Mouse (Mus musculus) heart, postnatal 0 days (tissue): ENCODE data around the gene Suclg1. TPM values are rescaled to one million over a fixed set of nuclear protein-coding genes. Genes with fewer than 3 reads are reported as not detected.

Experiments
- ATAC-seq: fragments of 200-750 bp; cut with Nextera tagmentation; 2 replicates; pipeline ENCODE4 v1.8.0; 2017; ENCODE audit warnings: low read depth, moderate number of reproducible peaks, moderate library complexity; ENCODE audit not compliant: insufficient read depth
- DNase-seq: peaks from one replicate; pipeline ENCODE4 v3.0.0-alpha.2; 2016; ENCODE audit warnings: low spot score
- H3K27ac ChIP-seq: fragments of 300-500 bp; sonication (generic); 2 replicates; pipeline ENCODE4 v1.5.1; 2014; ENCODE audit warnings: low read depth, mild to moderate bottlenecking
- H3K27me3 ChIP-seq: fragments of 300-500 bp; sonication (generic); 2 replicates; pipeline ENCODE4 v1.6.1; 2014; ENCODE audit warnings: low read length, mixed read lengths; ENCODE audit not compliant: control insufficient read depth, insufficient read depth
- H3K36me3 ChIP-seq: fragments of 300-500 bp; sonication (generic); replicated peaks from 2 replicates; pipeline ENCODE4 v1.6.1; 2014; ENCODE audit warnings: low read length, mixed read lengths; ENCODE audit not compliant: control insufficient read depth, insufficient read depth
- H3K4me1 ChIP-seq: fragments of 300-500 bp; sonication (generic); 2 replicates; pipeline ENCODE4 v1.6.1; 2014; ENCODE audit warnings: antibody characterized with exemption; ENCODE audit not compliant: control insufficient read depth, insufficient read depth
- H3K4me2 ChIP-seq: fragments of 300-500 bp; sonication (generic); 2 replicates; pipeline ENCODE4 v1.6.1; 2014; ENCODE audit warnings: low read depth, mild to moderate bottlenecking, low read length, moderate library complexity
- H3K4me3 ChIP-seq: fragments of 300-500 bp; sonication (generic); 2 replicates; pipeline ENCODE4 v1.5.1; 2014; ENCODE audit warnings: low read depth, low read length
- H3K9ac ChIP-seq: fragments of 300-500 bp; sonication (generic); replicated peaks from 2 replicates; pipeline ENCODE4 v1.6.1; 2014; ENCODE audit warnings: low read depth, low read length, mixed read lengths
- H3K9me3 ChIP-seq: fragments of 300-500 bp; sonication (generic); replicated peaks from 2 replicates; pipeline ENCODE4 v1.6.1; 2016; ENCODE audit warnings: low read length; ENCODE audit not compliant: control insufficient read depth
- CTCF ChIP-seq: IDR thresholded peaks from 2 replicates; pipeline ENCODE4 v1.5.1; 2016; ENCODE audit warnings: antibody characterized with exemption, control low read depth, low read depth
- EP300 ChIP-seq: IDR thresholded peaks from 2 replicates; pipeline ENCODE4 v1.6.1; 2016; ENCODE audit warnings: antibody characterized with exemption, low read depth
- WGBS: fragments of 180-500 bp; shearing (Covaris S2); extraction: QIAGEN DNeasy Blood & Tissue Kit; methylation state at CpG from one replicate; pipeline ENCODE4 v1.1.7; 2014; 5-methylcytosine and 5-hydroxymethylcytosine counted together
- polyA plus RNA-seq: library from polyadenylated mRNA; unstranded; fragments of >200 nt; fragmentation: Nextera tagmentation; extraction: Ambion mirVana; gene quantifications from 2 replicates; pipeline ENCODE4 v1.2.1, GENCODE M21; 2015
- total RNA-seq: library from RNA; depleted of rRNA; stranded (reverse); fragments of >200 nt; gene quantifications from 2 replicates; pipeline ENCODE4 v1.2.3, GENCODE M21; 2014; ENCODE audit warnings: low replicate concordance

Gene Suclg1
- total and polyA plus RNA-seq, 2 experiments from 2014 or later, result 219 to 554 TPM

DNA sequence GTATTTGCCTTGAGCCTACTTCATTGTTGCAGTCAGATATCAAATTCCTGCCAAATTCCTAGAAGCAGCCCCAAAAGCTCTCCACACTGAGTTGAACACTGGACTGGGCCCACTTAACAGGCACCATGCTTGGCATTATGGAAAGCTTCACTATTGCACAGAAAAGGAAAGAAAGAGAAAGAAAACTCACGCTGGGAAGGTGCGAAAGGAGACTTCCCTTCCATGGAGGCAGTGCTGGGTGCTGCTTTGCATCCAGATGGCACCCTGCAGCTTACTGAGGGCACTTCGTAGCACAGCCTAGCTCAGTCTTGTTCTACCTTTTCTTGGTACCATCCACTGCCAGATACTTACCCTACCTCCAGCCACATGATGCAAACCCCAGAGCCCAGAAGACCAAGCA is 12.5 kb upstream of the Suclg1 start:
- Histone ChIP-seq H3K9ac (no peak overlapping the region), H3K4me2 (no peak overlapping the region), H3K27me3 (no peaks in the 10 kb centered on the region), H3K4me1 (no peaks in the 10 kb centered on the region), H3K4me3 (no peak overlapping the region), H3K9me3 (peaks cover 11% of the 10 kb centered on the region; the same call in 1 of the 2 replicates), H3K36me3 (no peaks in the 10 kb centered on the region), H3K27ac (no peak overlapping the region)
- ATAC-seq (no peak), DNase-seq (no peak)
- TF ChIP-seq EP300 (no peak), CTCF (no peak)
- 83% methylated on average over 3 of the region's 3 CpGs for WGBS

DNA sequence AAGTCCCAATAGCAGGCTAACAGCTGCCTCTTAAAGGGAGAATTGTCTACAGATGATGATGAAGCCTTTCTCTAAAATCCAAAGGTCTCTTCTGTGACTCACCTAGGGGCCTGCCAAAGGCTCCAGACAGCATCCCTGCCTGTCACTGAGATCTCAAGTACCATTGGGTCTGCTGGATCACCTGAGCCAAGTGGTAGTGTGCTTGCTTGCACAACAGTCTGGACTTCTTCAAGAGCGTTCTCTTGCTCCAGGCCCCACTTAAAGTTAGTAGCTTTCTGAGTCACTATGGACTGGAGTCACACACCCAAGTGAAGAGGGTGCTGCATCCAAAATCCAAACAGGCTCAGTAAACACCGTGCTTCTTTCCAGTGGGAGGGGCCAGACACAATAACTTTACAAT is 1.4 kb upstream of the Suclg1 start:
- 85% methylated on average over 2 of the region's 2 CpGs for WGBS
- DNase-seq, result no peak

DNA sequence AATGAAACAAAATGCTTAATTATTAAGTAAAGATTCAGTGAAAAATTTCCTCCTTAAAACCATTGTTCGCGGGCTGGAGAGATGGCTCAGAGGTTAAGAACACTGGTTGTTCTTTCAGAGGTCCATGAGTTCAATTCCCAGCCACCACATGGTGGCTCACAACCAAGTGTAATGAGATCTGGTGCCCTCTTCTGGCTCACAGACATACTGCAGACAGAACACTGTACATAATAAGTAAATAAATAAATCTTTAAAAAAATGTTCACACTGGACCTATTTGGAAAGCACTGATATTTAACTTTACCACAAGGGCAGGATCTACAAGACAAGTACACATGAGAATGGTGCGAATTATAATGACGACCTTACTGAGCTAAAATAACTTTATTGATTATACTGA is 730 bp upstream of the Suclg1 start:
- ATAC-seq, result no peak
- Histone ChIP-seq H3K4me3 (peak overlapping the region; percentile 78; the same call in 1 of the 2 replicates), H3K9me3 (no peaks in the 10 kb centered on the region), H3K36me3 (no peaks in the 10 kb centered on the region), H3K9ac (0 out of 2 replicates have a peak overlapping the region, but pooled peaks have one; percentile 87), H3K27ac (no peak overlapping the region), H3K4me2 (peak overlapping the region; percentile 69), H3K4me1 (peaks cover 15% of the 10 kb centered on the region; the same call in 1 of the 2 replicates), H3K27me3 (no peaks in the 10 kb centered on the region)
- peak; percentile 54 for TF ChIP-seq CTCF
- no peak for TF ChIP-seq EP300
- 41% methylated on average over 4 of the region's 4 CpGs for WGBS
- DNase-seq, result no peak

More for the DNA sequence above, 1.4 kb upstream of the Suclg1 start:
- H3K27ac ChIP-seq, result no peak overlapping the region
- peaks cover 15% of the 10 kb centered on the region; the same call in 1 of the 2 replicates for H3K4me1 ChIP-seq
- TF ChIP-seq EP300 (no peak), CTCF (no peak)
- H3K9me3 ChIP-seq, result no peaks in the 10 kb centered on the region
- H3K9ac ChIP-seq, result no peak overlapping the region
- H3K27me3 ChIP-seq, result no peaks in the 10 kb centered on the region
- H3K4me3 ChIP-seq, result no peak overlapping the region
- no peaks in the 10 kb centered on the region for H3K36me3 ChIP-seq
- no peak for ATAC-seq
- H3K4me2 ChIP-seq, result no peak overlapping the region

DNA sequence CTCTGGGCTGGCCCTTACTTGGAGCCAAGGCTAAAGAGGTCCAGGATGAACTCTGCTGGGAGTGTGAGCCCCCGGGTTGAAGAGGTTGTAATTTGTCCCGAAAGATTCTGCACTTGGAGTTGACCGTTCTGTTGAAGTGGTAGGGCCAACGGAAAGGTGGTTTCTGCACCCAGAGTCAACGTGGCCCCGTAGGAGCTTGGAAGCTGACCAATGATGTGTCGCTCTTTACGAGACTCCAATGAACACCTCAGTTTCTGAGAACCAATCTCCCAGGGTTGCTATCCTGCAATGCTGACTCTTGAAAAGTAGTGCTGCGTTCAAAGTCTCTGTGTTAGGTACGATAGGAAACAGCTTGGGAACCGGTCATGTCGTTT is 854 bp downstream of the Suclg1 start:
- ATAC-seq (peak; percentile 2; the same call in 1 of the 2 replicates), DNase-seq (no peak)
- 1% methylated on average over 12 of the region's 12 CpGs for WGBS
- no peak for TF ChIP-seq CTCF
- no peak for TF ChIP-seq EP300
- H3K9ac ChIP-seq, result peak overlapping the region; percentile 87
- peak overlapping the region; percentile 82 for H3K27ac ChIP-seq
- H3K4me2 ChIP-seq, result peak overlapping the region; percentile 69
- no peaks in the 10 kb centered on the region for H3K36me3 ChIP-seq
- no peaks in the 10 kb centered on the region for H3K27me3 ChIP-seq
- peak overlapping the region; percentile 78 for H3K4me3 ChIP-seq
- H3K4me1 ChIP-seq, result peaks cover 29% of the 10 kb centered on the region
- no peaks in the 10 kb centered on the region for H3K9me3 ChIP-seq

DNA sequence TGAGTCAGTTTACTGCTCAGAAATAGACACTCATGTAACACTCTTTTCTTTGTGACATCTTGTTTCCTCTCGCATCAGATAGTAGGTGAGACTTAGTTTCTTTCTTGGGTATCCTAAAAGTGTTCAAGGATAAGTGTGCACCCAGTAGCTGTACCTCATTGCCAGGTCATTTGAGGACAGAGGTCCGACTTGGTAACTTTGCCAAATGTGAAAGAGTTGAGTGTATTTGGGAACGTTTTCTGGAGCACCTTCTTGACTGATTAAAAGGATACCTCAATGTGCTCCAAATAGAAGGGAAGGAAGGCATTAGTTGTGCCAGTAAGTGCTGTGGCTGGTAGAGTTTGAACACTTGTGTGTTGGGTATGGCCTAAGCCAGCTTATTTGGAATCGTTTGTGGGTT is 1.7 kb downstream of the Suclg1 start:
- no peaks in the 10 kb centered on the region for H3K9me3 ChIP-seq
- peak overlapping the region; percentile 69 for H3K4me2 ChIP-seq
- peak overlapping the region; percentile 78; the same call in 1 of the 2 replicates for H3K4me3 ChIP-seq
- ATAC-seq (no peak), DNase-seq (no peak)
- no peak for TF ChIP-seq EP300
- no peak for TF ChIP-seq CTCF
- WGBS, result 64% methylated on average over 4 of the region's 4 CpGs
- peaks cover 37% of the 10 kb centered on the region for H3K4me1 ChIP-seq
- H3K36me3 ChIP-seq, result no peaks in the 10 kb centered on the region
- H3K9ac ChIP-seq, result no peak overlapping the region; the same call in 1 of the 2 replicates
- H3K27ac ChIP-seq, result no peak overlapping the region
- H3K27me3 ChIP-seq, result no peaks in the 10 kb centered on the region

GRCm38 (mm10) chr6:73251336-73251735 is 3.2 kb downstream of the Suclg1 start:
- Histone ChIP-seq H3K4me2 (no peak overlapping the region), H3K4me1 (peaks cover 44% of the 10 kb centered on the region), H3K9me3 (no peaks in the 10 kb centered on the region), H3K27me3 (no peaks in the 10 kb centered on the region), H3K27ac (no peak overlapping the region), H3K4me3 (no peak overlapping the region), H3K36me3 (peaks cover 2% of the 10 kb centered on the region), H3K9ac (no peak overlapping the region)
- TF ChIP-seq EP300 (no peak), CTCF (no peak)
- DNase-seq (no peak), ATAC-seq (no peak)
- 74% methylated on average over 11 of the region's 11 CpGs for WGBS
